Mouse (Mus musculus) gastrocnemius, postnatal 36 days (tissue): ENCODE results near the gene Tbl1xr1. TPM values are rescaled to one million over a fixed set of nuclear protein-coding genes. Genes with fewer than 3 reads are reported as not detected.

Source experiments
- DNase-seq, 2 experiments: peaks; one replicate each; pipeline ENCODE4 v3.0.0; 2022
- intact Hi-C: fragments of 180-260 bp; cut with DNase I; formaldehyde crosslinking; loops from one replicate; pipeline ENCODE4 v1.15.1; 2025
- total RNA-seq, 2 experiments: library from RNA; stranded (reverse); gene quantifications; 2 replicates each; pipeline ENCODE4 v1.2.3; 2021

Tbl1xr1 gene
- total RNA-seq, 2 experiments from 2014 or later, result 48.8 to 50.6 TPM

GRCm38 (mm10) chr3:22185265-22185664 is 108.8 kb downstream of the Tbl1xr1 start:
- no peak for DNase-seq
- intact Hi-C loops, result no loop called here

GRCm38 (mm10) chr3:22190498-22190897 is 114.0 kb downstream of the Tbl1xr1 start:
- no peak for DNase-seq
- intact Hi-C loops, result loop anchor here (2.0 to 10.0 kb wide), 2 partner anchors 114 to 1536 kb away; partner anchors contain the start of gene Tbl1xr1

DNA sequence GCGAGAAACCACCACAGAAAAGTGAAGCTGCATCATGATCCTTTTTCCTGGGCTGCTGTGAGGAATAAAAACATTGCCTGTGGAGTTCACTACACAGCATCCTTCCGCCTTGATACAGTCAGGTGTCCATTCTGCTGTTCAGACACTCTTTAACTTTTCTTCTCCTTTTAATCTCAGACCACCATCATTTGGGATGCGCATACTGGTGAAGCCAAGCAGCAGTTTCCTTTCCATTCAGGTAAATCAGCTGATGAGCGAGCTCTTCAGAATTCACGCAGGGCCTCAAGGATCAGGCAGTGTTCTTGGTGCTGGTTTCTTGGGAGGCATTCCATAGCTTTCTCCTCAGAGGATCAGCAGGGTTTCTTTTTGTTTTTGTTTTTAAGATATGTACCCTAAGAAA is 116.5 kb downstream of the Tbl1xr1 start:
- DNase-seq, result no peak
- intact Hi-C loops, result loop anchor here (10.0 kb wide), 1 partner anchor 1538 kb away; no protein-coding TSS in a partner anchor

- intact Hi-C loops, result loop anchor here (10.0 kb wide), 1 partner anchor 1540 kb away; no protein-coding TSS in a partner anchor
Measured at GRCm38 (mm10) chr3:22194185-22194856, 117.9 kb downstream of the Tbl1xr1 start.

GRCm38 (mm10) chr3:22198802-22199201 is 122.3 kb downstream of the Tbl1xr1 start:
- intact Hi-C loops, result loop anchor here (10.0 kb wide), 1 partner anchor 1544 kb away; no protein-coding TSS in a partner anchor
- DNase-seq, result no peak

More at GRCm38 (mm10) chr3:22194185-22194856, 117.9 kb downstream of the Tbl1xr1 start:
- no peak for DNase-seq

DNA sequence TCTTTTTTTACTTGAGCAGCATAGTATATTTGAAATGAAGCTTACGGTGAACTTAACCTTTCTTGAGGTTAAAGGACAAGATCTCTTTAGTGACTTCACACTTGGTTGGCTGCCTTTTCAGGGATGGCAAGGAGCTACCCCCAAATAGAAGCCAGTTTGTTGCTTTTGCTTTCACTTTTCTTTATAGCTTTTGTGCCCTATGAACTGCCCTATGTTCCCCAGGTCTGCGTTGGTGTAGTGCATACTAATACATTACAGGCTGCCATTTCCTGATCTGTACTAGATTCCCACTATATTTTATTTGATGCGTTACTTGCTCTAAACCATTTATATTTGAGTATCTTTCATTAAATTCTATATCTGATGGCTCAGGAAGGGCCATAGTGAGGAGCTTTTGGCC is 127.7 kb downstream of the Tbl1xr1 start:
- intact Hi-C loops, result no loop called here
- DNase-seq, result no peak

DNA sequence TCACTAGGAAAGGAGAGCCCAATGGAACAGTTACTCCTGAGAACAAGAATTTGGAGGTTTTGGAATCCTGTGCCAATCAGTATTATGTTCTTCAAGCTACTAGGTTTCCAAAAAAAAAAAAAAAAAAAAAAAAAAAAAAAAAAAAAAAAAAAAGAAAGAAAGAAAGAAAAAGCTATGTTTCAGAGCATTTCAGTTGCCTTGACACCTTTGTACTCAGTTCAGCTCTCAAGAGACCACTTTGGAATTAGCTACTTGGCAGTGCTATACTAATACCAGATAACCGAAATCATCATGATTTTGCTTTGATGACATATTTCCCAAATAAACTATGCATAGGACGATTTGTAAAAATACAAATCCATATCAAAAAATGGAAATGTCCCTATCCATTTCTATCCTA is 145.1 kb downstream of the Tbl1xr1 start:
- no peak for DNase-seq
- intact Hi-C loops, result no loop called here

DNA sequence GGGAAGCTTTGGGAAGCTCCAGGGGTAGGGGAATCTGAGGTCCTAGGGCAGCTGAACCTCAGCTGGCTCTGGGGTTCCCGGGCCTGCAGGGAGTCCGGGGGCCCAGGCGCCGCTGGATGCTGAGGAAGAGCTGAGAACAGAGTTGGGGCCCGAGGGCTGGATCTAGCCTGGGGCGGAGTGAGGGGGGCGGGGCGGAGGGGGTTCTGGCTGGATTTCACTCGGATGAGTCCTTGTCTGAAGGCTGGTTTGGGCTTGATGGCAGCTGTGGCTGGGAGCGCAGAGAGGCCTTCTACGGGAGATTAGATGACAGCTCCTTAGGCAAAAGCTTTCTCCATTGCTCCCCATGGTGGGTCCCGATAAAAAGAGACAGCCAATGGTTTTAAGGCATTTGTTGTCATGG is 145.9 kb downstream of the Tbl1xr1 start:
- DNase-seq, result no peak
- intact Hi-C loops, result no loop called here

GRCm38 (mm10) chr3:22223023-22223422 is 146.6 kb downstream of the Tbl1xr1 start:
- DNase-seq, result no peak
- intact Hi-C loops, result no loop called here

DNA sequence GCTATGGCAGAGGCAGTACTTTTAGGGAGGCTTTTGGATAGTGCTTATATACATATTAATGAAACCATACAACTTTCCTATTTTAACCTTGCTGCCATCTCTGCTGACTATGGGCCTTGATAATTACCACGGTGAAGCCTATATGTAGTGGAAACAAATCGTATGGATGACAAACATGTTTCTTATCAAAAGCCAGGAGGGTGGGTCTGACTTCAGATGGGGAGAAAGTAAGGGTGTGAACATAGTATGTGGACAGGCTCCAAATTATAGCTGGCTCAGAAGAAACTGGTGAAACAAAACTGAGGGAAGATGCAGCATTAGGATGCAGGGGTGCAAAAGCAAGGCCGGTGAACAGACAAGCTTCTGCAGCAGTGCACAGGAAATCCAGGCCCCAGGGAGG is 151.6 kb downstream of the Tbl1xr1 start:
- DNase-seq, result no peak
- intact Hi-C loops, result no loop called here

- DNase-seq, result no peak
Measured at GRCm38 (mm10) chr3:22230635-22231034, 154.2 kb downstream of the Tbl1xr1 start.

DNA sequence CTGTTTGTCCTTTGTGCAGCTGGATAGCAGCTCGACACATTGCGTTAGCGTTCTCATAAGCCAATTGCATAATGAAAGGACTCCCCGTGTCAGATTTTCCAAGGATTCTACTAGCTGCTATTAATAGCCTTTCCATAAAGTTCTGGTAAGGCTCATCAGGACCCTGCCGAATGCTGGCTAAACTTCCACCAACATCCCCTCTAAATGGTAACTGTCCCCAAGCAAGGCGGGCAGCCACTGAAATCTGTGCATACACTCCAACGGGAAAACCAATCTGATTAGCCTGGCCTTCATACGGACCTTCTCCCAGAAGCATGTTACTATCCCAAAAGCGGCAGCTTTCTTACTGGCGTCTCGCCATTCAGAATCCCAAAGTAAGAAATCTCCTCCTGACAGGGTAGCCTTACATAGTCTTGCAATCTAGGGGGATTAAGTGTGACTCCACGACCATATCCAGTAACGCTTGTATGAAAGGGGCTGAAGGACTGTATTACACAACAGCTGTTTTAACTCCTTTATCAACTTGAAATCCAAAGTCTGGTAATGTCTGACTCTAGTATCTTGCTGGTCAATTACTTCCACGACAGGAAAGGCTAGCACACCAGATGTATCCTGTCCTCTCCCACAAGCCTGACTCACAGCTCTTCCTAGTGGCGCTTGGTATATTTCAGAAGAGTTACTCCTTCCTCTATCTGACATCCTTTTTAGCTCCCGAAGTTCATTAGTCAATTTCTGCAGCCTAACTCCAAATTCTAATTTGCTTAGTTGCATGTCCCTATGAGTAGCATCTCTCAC is 161.9 kb downstream of the Tbl1xr1 start:
- intact Hi-C loops, result no loop called here

More at GRCm38 (mm10) chr3:22230635-22231034, 154.2 kb downstream of the Tbl1xr1 start:
- intact Hi-C loops, result no loop called here

More for the DNA sequence above, 161.9 kb downstream of the Tbl1xr1 start:
- DNase-seq, result no peak
